Mouse (Mus musculus): ENCODE results near the gene Ppp2r3d. TPM values are rescaled to one million over a fixed set of nuclear protein-coding genes. Genes with fewer than 3 reads are reported as not detected.
"Not testable (repeated sequence)": the region's sequence is repeated elsewhere in the genome, so short reads cannot be mapped to it uniquely, and the experiment has no call there.

Gene Ppp2r3d
- 151 and 177 TPM in 2 replicates for polyA plus RNA-seq (2012; rRNA removed)

GRCm38 (mm10) chr9:124476096-124476902, at the start of gene Ppp2r3d:
TSS of gene Ppp2r3d (minus strand) at chr9:124476898.
- no peak for DNase-seq (ENCODE audit: low read depth)

DNA sequence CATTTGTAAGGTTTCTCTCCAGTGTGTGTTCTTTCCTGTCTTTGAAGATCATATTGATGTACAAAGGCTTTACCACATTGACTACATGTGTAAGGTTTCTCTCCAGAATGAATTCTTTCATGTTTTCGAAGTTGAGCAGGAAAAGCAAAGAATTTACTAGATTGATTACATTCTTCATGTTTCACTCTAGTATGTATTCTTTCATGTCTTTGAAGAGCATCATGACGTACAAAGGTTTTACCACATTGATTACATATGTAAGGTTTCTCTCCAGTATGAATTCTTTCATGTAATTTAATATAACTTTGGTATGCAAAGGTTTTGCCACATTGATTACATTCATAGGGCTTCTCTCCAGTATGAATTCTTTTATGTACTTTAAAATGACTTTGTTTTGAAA, 17.0 kb upstream of the Ppp2r3d start, which contains the start of gene Gm21836:
Gm21836 (minus strand) TSS at position 101 of the 400 bp plus-strand sequence.
- not testable (repeated sequence) for DNase-seq (ENCODE audit: low read depth)

- peak; percentile 55 for DNase-seq (ENCODE audit: low read depth)
Measured at GRCm38 (mm10) chr9:124480361-124480980, 3.8 kb upstream of the Ppp2r3d start.

DNA sequence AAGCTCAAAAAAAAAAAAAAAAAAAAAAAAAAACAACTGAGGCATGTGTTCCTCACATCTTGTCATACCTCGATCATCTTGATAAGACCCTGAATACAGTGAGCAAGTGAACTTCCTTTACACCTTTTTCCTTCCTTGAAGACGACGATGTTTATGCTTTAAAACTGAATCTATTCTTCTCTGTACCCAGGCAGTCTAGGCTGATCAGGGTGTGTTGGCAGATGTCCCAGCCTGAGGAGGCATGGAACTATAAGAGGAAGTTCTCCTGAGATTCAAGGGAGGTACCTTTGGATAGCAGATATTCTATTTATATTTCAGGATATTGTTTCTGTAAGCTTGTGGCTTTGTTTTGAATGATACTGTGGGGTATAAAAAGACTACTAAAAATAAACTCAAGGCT, 1.4 kb upstream of the Ppp2r3d start:
- DNase-seq (ENCODE audit: low read depth): no peak

DNA sequence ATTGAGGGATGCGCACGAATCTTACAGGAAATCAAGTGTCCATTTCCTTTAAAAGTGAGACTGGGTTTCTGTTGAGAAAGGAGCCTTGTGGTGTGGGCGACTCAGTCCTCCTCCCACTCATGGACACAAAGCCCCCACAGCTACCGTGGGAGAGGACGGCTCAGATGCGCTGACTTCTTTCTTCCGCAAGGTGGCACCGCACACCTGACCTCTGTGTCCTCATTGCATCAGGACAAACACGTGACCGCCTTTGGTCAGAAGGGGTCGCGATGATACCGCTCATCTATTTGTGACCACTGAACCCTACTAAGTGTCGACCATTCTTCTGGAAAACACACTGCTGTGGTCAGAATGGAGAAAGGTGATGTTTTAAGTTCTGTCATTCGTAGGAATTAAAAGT, 1.0 kb downstream of the Ppp2r3d start:
- DNase-seq (ENCODE audit: low read depth): no peak

- DNase-seq (ENCODE audit: low read depth): peak; percentile 22
Measured at GRCm38 (mm10) chr9:124456572-124456971, 20.1 kb downstream of the Ppp2r3d start.

- no peak for DNase-seq (ENCODE audit: low read depth)
Measured at GRCm38 (mm10) chr9:124442533-124442855, 34.2 kb downstream of the Ppp2r3d start.

DNA sequence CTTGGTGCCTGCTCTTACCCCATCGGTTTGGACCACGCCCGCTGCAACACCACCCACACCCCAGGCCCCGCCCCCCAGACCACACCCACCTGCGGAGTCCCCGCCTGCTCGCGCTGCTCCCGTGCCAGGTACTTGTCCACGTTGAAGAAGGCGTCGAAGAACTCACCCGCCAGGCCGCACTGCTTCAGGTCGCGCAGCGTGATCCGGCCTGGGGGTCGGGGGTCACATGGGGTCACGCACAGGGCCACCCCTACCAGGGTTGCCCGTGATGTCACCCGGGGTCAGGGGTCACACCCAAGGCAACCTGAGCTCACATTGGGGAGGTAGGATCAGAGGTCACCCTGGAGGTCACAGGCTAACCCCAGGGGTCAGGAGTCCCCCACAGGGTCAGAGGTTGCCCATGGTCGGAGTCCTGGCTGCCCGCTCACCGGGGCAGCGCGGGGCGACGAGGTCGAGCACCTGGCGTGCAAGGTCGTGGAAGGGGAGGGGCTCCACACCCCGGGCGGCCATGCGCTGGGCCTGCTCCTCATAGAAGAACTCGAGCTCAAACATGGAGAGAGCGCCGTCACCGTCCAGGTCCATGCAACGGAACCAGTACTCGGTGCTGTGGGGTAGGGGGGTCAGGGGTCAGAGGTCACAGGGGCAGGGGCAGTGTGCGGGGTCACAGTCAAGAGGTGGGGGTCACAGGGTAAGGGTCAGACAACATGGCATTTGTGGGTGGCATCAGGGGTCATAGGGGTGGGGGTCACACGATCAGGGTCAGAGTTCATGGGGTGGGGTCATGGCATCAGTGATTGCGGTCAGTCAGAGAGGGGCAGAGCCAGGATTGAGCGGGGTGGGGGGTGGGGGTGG, 34.8 kb downstream of the Ppp2r3d start:
- no peak for DNase-seq (ENCODE audit: low read depth)

GRCm38 (mm10) chr9:124440724-124441045, 36.0 kb downstream of the Ppp2r3d start:
- DNase-seq (ENCODE audit: low read depth): no peak

DNA sequence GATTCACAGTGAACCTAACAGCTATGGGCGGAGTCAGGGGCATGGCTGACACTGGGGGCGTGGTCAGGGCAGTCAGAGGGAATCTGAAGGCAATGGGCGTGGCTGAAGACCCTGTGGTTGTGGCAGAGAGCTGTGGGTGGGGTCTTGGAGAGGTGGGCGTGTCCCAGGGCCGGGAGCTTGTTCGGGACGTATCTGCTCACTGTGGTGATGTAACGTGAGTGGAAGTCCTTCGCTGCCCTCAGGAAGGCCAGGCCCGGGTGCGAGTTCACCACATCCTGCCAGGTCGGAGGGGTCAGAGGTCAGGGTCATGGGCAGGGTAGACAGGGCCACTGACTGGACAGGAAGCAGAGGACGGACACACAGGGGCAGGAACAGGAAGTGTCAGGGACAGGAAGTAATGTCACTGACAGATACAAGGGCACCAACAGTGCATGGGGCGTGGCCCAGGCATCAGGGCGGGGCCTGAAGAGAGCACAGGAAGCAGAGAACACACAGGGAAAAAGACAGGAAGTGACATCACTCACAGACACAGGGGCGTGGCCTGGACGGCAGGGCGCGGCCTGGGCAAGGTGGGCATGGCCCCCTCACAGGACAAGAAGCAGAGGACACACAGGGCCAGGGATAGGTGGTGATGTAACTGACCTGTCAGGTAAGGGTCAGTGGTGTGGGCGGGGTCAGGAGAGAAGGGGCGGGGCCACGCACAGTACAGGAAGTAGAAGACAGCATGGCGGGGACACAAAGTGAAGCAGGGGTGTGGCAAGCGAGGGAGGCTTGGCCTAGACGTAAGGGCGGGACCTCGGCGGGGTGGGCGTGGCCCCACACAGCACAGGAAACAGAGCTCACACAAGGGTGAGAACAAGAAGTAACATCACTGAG, 36.6 kb downstream of the Ppp2r3d start:
- DNase-seq (ENCODE audit: low read depth): no peak

DNA sequence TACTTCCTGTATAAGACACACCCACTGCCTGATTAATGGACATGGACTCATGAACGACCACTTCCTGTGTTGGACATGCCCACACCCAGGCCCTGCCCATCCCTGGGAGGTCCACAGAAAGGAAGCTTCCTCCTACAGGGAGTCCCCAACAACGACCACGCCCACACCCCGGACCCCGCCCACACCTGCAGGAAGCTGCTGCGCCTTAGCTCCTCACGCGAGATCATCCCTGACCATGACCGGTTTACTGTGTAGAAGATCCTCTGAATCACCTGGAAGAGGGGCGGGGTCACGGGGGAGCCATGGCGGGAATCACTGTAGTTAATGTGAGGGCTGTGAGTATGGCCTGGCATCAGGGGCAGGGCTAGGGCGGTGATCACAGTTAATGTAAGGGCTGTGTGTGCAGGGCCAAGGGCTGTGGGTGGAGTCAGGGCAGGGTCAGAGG, 37.3 kb downstream of the Ppp2r3d start:
- no peak for DNase-seq (ENCODE audit: low read depth)

GRCm38 (mm10) chr9:124438686-124439346, 37.9 kb downstream of the Ppp2r3d start:
- DNase-seq (ENCODE audit: low read depth): no peak

DNA sequence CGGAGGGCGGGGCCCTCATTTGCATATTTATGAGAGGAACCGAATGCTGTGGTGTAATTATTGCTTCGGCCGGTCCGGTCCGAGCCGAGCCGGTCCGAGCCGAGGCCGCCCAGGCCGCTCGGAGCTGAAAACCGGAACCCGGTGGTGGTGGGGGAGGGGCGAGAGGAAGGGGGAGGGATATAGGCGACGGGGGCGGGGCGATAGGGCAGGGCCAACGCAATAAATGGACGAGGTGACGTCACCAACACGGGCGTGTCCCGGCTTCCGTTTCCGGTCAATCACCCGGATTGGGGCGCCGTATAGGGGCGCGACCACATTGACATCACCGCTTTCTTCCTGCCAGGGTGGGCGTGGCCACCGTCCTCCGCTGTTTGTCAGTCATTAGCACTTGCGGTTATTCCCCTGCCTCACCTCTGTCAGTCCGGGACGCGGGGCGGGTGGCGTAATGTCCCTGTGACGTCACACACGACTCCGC, 51.2 kb downstream of the Ppp2r3d start:
- DNase-seq (ENCODE audit: low read depth): no peak

GRCm38 (mm10) chr9:124424542-124425410, 51.9 kb downstream of the Ppp2r3d start:
- DNase-seq (ENCODE audit: low read depth): peak; percentile 92

- DNase-seq (ENCODE audit: low read depth): no peak
Measured at GRCm38 (mm10) chr9:124424292-124424541, 52.5 kb downstream of the Ppp2r3d start.

DNA sequence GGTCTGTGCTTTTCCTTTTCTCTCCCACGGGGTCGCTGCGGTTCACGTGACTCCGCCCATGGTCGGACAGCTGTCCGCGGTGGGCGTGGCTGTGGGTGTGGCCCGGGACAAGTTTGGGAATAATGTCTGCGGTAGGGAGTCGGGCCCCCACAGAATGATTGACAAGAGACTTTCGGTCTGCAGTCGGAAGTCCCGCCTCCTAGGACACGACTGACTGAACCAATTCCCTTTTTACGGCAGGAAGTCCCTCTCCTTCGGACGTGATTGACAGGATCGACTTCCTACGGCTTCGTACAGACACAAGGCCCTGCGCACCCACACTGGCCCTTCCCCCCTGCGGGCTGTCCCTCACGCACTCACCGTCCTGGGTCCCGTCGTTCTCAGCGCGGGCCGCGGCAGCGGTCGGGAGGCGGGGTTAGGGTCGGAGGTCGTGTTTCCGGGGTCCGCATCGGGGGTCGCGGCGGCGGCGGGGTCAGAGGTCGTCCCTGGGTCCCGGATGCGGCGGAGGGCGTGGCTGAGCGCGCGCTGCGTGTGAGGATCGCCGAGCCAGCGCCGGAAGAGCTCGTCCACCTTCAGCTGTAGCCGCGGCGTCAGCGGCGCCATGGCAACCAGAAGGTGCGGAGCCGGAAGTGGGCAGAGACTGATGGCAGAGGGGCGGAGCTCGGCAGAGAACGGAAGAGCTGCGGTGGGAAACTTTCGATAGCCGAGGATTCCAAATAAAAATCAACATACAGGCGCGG, 53.0 kb downstream of the Ppp2r3d start:
- DNase-seq (ENCODE audit: low read depth): peak; percentile 90

GRCm38 (mm10) chr9:124422900-124423551, 53.7 kb downstream of the Ppp2r3d start:
- DNase-seq (ENCODE audit: low read depth): peak; percentile 69

- no peak for DNase-seq (ENCODE audit: low read depth)
Measured at GRCm38 (mm10) chr9:124422427-124422826, 54.3 kb downstream of the Ppp2r3d start.

DNA sequence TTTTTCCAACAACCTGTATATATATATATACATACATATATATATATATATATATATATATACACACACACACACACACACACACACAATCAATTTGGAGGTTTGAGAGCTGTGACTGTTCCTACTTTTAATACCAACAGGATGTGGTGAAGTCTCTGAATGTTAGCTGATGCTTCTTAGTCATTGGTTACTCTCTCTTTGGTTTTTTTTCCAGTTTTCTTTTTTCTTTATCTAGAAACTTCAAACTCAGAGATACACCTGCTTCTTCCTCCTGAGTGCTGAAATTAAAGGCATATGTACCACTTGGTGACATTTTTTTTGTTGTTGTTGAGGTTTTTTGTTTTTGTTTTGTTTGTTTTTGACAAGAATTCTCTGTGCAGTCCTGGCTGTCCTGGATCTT, 63.8 kb downstream of the Ppp2r3d start:
- DNase-seq (ENCODE audit: low read depth): no peak
